Mouse (Mus musculus) forebrain, embryonic 15.5 days (tissue): ENCODE measurements around the gene Prrc2c. TPM values are rescaled to one million over a fixed set of nuclear protein-coding genes. Genes with fewer than 3 reads are reported as not detected.

ENCODE experiments used
- ATAC-seq: fragments of 200-750 bp; cut with Nextera tagmentation; replicated peaks from 2 replicates; pipeline ENCODE4 v1.8.0; 2017; ENCODE audit warnings: mild to moderate bottlenecking, moderate TSS enrichment, moderate library complexity
- H3K27ac ChIP-seq: fragments of 300-500 bp; sonication (generic); replicated peaks from 2 replicates; pipeline ENCODE4 v1.5.1; 2015; ENCODE audit warnings: mild to moderate bottlenecking, inconsistent platforms
- H3K27me3 ChIP-seq: fragments of 300-500 bp; sonication (generic); 2 replicates; pipeline ENCODE4 v1.6.1; 2015; ENCODE audit warnings: inconsistent platforms
- H3K36me3 ChIP-seq: fragments of 300-500 bp; sonication (generic); 2 replicates; pipeline ENCODE4 v1.6.1; 2015; ENCODE audit warnings: mild to moderate bottlenecking, inconsistent platforms
- H3K4me1 ChIP-seq: fragments of 300-500 bp; sonication (generic); 2 replicates; pipeline ENCODE4 v1.6.1; 2015; ENCODE audit warnings: inconsistent platforms
- H3K4me2 ChIP-seq: fragments of 300-500 bp; sonication (generic); replicated peaks from 2 replicates; pipeline ENCODE4 v1.6.1; 2015; ENCODE audit warnings: mild to moderate bottlenecking, inconsistent platforms
- H3K4me3 ChIP-seq: fragments of 300-500 bp; sonication (generic); 2 replicates; pipeline ENCODE4 v1.5.1; 2015; ENCODE audit warnings: mild to moderate bottlenecking, inconsistent platforms
- H3K9ac ChIP-seq: fragments of 300-500 bp; sonication (generic); replicated peaks from 2 replicates; pipeline ENCODE4 v1.6.1; 2015; ENCODE audit warnings: mild to moderate bottlenecking, inconsistent platforms
- H3K9me3 ChIP-seq: fragments of 300-500 bp; sonication (generic); 2 replicates; pipeline ENCODE4 v1.6.1; 2016; ENCODE audit warnings: inconsistent platforms
- WGBS: fragments of 180-500 bp; shearing (Covaris S2); methylation state at CpG from one replicate; pipeline ENCODE4 v1.1.7; 2015; ENCODE audit warnings: mixed read lengths; 5-methylcytosine and 5-hydroxymethylcytosine counted together
- polyA plus RNA-seq: library from polyadenylated mRNA; unstranded; fragments of >200 nt; fragmentation: Nextera tagmentation; extraction: Ambion mirVana; gene quantifications from 2 replicates; pipeline ENCODE4 v1.2.1, GENCODE M21; 2015

Gene Prrc2c
- polyA plus RNA-seq, 1 experiment from 2014 or later = 135 TPM

DNA sequence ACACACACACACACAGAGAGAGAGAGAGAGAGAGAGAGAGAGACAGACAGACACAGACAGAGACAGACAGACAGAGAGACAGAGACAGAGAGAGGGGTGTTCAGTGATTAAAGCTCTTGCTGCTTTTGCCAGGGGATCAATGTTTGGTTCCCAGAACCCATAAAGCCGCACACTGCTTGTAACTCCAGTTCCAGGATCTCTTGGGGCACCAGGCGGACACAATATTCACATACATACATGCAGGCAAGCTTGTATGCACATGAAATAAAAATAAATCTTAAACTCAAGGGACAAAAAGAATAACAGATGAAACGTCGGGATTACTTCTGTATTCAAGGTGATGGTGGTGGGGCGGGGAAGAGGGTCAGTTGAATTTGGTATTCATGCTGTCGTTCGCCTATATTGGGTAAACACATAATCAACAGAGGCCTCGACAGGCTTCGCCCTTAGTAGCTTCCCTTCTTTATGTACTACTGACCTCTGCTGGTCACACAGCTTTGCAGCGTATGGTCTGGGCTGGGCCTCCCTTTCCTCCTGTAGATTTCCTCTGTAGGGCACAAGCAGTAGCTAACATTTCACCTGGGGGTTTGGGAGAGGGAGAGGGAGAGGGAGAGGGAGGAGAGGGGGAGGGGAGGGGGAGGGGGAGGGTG is 75.4 kb downstream of the Prrc2c start:
- Histone ChIP-seq H3K9me3 (no peaks in the 10 kb centered on the region), H3K27me3 (no peaks in the 10 kb centered on the region), H3K36me3 (peaks cover 5% of the 10 kb centered on the region; the same call in 1 of the 2 replicates), H3K4me3 (no peak overlapping the region), H3K9ac (no peak overlapping the region), H3K4me1 (peaks cover 5% of the 10 kb centered on the region; the same call in 1 of the 2 replicates), H3K27ac (no peak overlapping the region), H3K4me2 (0 out of 2 replicates have a peak overlapping the region, but pooled peaks have one; percentile 22)
- 18% methylated on average over 10 of the region's 10 CpGs for WGBS
- peak; percentile 99 for ATAC-seq

DNA sequence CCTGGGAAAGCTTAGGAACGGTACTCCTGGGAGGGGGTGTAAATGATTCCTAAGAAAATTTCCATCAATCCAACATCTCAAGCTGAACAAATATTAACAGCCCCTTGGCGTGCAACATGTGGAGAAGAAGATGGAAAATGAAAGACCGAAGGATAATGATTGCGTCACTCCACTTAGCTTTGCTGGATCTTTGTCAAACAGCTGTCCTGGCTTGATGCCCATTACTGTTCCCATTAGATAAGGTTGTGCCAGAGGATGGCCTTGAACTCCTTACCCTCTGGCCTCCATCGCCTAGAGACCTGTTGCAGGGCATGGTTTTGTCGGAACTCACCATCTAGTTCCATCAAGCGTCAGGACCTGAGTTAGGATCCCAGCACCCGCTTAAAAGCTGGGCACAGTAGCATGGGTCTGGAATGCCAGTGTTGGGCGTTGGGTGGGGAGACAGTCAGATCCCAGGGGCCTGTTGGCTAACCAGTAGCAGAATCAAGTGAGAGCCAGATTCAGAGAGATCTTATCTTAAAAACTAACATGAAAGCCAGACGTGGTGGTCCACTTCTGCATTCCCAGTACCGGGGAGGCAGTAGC is 80.0 kb downstream of the Prrc2c start:
- Histone ChIP-seq H3K27ac (no peak overlapping the region), H3K9me3 (no peaks in the 10 kb centered on the region), H3K9ac (no peak overlapping the region), H3K4me1 (peaks cover under 1% of the 10 kb centered on the region; the same call in 1 of the 2 replicates), H3K4me2 (no peak overlapping the region), H3K36me3 (no peaks in the 10 kb centered on the region), H3K27me3 (no peaks in the 10 kb centered on the region), H3K4me3 (no peak overlapping the region)
- no peak for ATAC-seq
- 84% methylated on average over 11 of the region's 11 CpGs for WGBS

DNA sequence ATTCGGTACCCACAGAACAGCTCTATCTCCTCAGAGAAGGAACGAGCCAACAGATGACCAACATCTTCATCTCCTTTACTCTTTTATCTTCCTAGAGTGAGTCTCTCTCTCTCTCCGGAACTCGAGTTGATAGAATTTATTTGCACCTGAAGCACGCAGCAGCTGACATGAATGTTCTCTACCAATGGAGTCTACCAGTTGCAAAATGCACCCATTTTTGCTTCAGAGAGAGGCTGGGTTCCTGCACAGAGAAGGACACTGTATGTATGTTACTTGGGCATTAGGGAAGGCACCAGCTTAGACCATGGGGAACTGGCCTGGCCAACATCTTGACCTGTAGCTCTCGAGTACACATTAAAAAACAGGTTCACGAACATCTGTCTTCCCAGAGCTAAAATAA is 82.2 kb downstream of the Prrc2c start, which contains the start of gene Myocos:
Gene Myocos, minus strand, starts transcription at position 101 of the 400 bp plus-strand sequence.
- no peak within 1 kb of the TSS for H3K9ac ChIP-seq
- no peak within 1 kb of the TSS for H3K4me3 ChIP-seq
- no peaks in the 10 kb centered on the region for H3K36me3 ChIP-seq
- H3K27me3 ChIP-seq = no peaks in the 10 kb centered on the region
- no peak within 1 kb of the TSS for H3K27ac ChIP-seq
- WGBS = 92% methylated on average over 7 of the region's 7 CpGs
- no peak within 1 kb of the TSS for H3K4me2 ChIP-seq
- ATAC-seq = no peak
- H3K9me3 ChIP-seq = no peaks in the 10 kb centered on the region
- no peaks in the 10 kb centered on the region for H3K4me1 ChIP-seq

DNA sequence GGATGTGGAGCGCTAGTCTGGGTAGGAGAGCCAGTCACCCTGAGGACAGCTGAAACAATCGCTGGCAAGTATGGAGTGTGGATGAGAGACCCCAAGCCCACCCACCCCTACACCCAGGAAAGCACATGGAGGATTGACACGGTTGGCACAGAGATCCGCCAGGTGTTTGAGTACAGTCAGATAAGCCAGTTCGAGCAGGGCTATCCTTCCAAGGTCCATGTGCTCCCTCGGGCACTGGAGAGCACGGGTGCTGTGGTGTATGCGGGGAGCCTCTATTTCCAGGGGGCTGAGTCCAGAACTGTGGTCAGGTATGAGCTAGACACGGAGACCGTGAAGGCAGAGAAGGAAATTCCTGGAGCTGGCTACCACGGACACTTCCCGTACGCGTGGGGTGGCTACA is 91.9 kb downstream of the Prrc2c start:
- H3K4me1 ChIP-seq = no peaks in the 10 kb centered on the region
- no peaks in the 10 kb centered on the region for H3K27me3 ChIP-seq
- no peak overlapping the region for H3K4me2 ChIP-seq
- no peaks in the 10 kb centered on the region for H3K9me3 ChIP-seq
- ATAC-seq = no peak
- H3K27ac ChIP-seq = no peak overlapping the region
- no peak overlapping the region for H3K4me3 ChIP-seq
- H3K36me3 ChIP-seq = no peaks in the 10 kb centered on the region
- no peak overlapping the region for H3K9ac ChIP-seq
- 94% methylated on average over 14 of the region's 14 CpGs for WGBS

DNA sequence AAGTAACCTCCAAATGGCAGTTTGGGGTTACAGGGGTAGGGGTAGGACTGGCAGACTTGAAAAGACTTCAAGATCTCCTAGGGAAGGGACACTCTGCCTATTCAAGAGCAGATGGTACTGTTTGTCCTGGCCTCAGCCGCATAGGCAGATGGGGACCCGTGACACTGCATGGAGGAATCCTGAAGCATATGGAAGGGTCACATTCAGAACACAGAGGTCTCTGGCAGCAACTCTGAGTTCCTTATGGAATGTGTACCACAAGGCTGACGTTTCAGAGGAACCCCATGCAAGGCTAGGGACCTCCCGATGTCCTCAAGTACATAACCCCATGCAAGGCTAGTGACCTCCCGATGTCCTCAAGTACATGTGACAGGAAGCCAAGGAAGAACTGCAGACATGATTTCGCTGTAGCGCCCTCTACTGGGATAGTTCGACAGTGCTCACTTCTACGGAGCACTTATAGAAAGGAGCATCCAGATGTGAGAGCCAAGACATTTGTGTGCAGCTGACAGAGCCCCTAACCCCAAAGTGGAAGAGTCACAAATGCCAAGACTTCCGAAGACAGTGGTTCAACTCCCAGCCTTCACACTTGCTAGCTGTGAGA is 94.2 kb downstream of the Prrc2c start:
- Histone ChIP-seq H3K9ac (no peak overlapping the region), H3K4me1 (no peaks in the 10 kb centered on the region), H3K36me3 (no peaks in the 10 kb centered on the region), H3K4me3 (no peak overlapping the region), H3K4me2 (no peak overlapping the region), H3K27ac (no peak overlapping the region), H3K27me3 (no peaks in the 10 kb centered on the region), H3K9me3 (no peaks in the 10 kb centered on the region)
- ATAC-seq = no peak
- WGBS = 81% methylated on average over 10 of the region's 10 CpGs

DNA sequence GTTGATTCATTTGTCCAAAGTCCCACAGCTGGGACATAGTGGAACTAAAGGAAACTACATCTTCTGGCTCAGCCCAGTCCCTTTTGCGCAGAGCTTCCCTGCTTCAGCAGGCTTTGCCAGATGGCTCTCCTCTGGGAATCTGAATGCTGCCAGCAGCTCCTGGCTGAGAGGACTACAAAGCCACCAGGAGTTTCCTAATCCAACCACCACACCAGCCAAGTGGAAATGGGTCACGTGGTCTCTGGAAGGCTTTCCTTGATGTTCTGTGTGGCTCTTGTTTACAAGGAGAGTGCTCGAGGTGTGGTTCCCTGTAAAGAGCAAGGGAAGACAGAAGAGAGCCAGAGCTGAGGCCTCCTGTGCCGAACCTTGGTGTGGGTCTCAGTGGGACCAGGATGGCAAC is 96.6 kb downstream of the Prrc2c start:
- 26% methylated on average over 4 of the region's 4 CpGs for WGBS
- H3K4me3 ChIP-seq = no peak overlapping the region

DNA sequence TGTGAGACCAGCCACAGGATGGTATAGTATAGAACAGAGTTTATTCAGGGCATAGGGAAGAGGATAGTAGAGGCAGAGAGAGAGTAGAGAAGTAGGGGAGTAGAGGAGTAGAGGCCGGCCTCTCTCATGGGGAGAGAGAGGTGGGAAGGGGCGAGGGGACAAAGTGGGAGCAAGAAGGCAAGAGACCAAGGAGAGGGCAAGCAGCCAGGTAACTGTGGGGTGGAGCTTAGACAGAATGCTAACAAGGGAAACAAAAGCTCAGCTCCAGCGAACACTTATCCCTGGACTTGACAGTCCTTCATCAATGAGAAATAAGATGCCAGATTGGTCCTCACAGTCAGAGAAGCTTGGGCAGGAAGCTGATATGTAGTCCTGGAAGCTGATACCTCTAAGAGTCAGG is 97.8 kb downstream of the Prrc2c start:
- H3K27me3 ChIP-seq = no peaks in the 10 kb centered on the region
- no peaks in the 10 kb centered on the region for H3K36me3 ChIP-seq
- 59% methylated on average over 3 of the region's 3 CpGs for whole genome bisulfite sequencing
- no peak for ATAC-seq
- no peak overlapping the region for H3K4me2 ChIP-seq
- H3K9ac ChIP-seq = no peak overlapping the region
- no peaks in the 10 kb centered on the region for H3K9me3 ChIP-seq
- no peaks in the 10 kb centered on the region for H3K4me1 ChIP-seq
- H3K4me3 ChIP-seq = no peak overlapping the region
- H3K27ac ChIP-seq = no peak overlapping the region

More for the DNA sequence above, 96.6 kb downstream of the Prrc2c start:
- no peak overlapping the region for H3K9ac ChIP-seq
- no peak overlapping the region for H3K27ac ChIP-seq
- H3K36me3 ChIP-seq = no peaks in the 10 kb centered on the region
- H3K4me1 ChIP-seq = no peaks in the 10 kb centered on the region
- no peak overlapping the region for H3K4me2 ChIP-seq
- ATAC-seq = peak; percentile 73
- H3K9me3 ChIP-seq = no peaks in the 10 kb centered on the region
- no peaks in the 10 kb centered on the region for H3K27me3 ChIP-seq

DNA sequence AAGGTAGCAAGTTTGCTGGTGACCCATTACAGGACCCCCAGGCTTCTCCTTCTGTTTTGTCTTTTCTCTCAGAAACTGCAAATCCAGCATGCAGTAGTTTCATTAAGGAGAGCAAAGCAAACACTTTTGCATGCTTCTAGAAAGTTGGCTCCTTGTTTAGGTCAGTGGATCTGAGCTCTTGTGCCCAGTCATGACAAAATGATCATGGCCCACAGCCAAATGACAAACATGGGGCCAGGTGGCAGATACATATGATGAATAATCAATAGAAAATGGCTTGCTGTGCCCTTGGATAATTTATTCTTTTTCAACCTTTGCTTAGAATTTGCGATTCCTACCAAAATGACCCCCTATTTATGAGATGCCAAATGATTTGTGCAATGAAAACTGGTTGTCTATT is 100.5 kb downstream of the Prrc2c start:
- Histone ChIP-seq H3K9ac (no peak overlapping the region), H3K9me3 (no peaks in the 10 kb centered on the region), H3K27ac (no peak overlapping the region), H3K27me3 (no peaks in the 10 kb centered on the region), H3K4me1 (peaks cover 5% of the 10 kb centered on the region; the same call in 1 of the 2 replicates), H3K36me3 (no peaks in the 10 kb centered on the region), H3K4me3 (no peak overlapping the region), H3K4me2 (no peak overlapping the region)
- ATAC-seq = no peak
- WGBS = 92% methylated on average over 1 of the region's 1 CpGs

DNA sequence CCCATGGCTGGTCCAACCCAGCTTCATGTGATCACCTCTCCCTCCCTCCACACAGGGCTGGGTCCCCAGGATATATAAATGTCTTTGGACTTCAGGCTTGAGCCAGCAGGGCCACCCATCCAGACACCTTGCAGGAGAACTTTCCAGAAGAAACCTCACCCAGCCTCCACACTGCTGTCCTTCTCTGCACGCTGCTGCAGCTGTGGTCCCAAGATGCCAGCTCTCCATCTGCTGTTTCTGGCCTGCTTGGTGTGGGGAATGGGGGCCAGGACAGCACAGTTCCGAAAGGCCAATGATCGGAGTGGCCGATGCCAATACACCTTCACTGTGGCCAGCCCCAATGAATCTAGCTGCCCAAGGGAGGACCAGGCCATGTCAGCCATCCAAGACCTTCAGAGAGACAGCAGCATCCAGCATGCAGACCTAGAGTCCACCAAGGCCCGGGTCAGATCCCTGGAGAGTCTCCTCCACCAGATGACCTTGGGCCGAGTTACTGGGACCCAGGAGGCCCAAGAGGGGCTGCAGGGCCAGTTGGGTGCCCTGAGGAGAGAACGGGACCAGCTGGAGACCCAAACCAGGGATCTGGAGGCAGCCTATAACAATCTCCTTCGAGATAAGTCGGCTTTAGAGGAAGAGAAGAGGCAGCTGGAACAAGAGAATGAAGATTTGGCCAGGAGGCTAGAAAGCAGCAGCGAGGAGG is 101.2 kb downstream of the Prrc2c start, which contains the start of gene Myoc:
Gene Myoc, plus strand, starts transcription at position 105 of the 700 bp plus-strand sequence.
- H3K27me3 ChIP-seq = no peaks in the 10 kb centered on the region
- 88% methylated on average over 10 of the region's 10 CpGs for WGBS
- no peak within 1 kb of the TSS for H3K9ac ChIP-seq
- H3K27ac ChIP-seq = no peak within 1 kb of the TSS
- H3K9me3 ChIP-seq = no peaks in the 10 kb centered on the region
- ATAC-seq = no peak
- no peak within 1 kb of the TSS for H3K4me2 ChIP-seq
- peaks cover 5% of the 10 kb centered on the region; the same call in 1 of the 2 replicates for H3K4me1 ChIP-seq
- no peak within 1 kb of the TSS for H3K4me3 ChIP-seq
- H3K36me3 ChIP-seq = no peaks in the 10 kb centered on the region

DNA sequence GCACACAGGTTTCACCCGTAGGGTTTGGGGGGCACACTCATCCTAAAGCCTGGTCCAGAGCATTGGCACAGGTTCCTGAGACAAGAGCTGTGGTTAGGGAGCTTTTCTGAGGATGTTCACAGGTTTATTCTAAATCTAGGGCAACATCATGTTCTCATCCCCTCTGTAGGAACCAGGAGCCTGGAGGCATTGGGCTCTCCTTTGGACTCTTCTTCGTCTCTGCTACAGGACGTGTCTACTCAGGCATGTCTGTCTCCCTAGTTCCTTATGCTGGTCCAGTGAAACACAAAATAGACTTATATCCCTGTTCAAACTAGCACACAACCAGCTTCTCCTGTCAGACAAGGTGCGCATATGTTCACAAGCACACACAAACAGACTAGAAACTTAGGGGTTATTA is 101.8 kb downstream of the Prrc2c start:
- H3K4me1 ChIP-seq = peaks cover 5% of the 10 kb centered on the region; the same call in 1 of the 2 replicates
- H3K9me3 ChIP-seq = no peaks in the 10 kb centered on the region
- H3K4me2 ChIP-seq = no peak overlapping the region
- no peaks in the 10 kb centered on the region for H3K27me3 ChIP-seq
- no peak for ATAC-seq
- H3K9ac ChIP-seq = no peak overlapping the region
- 90% methylated on average over 4 of the region's 4 CpGs for WGBS
- no peak overlapping the region for H3K27ac ChIP-seq
- no peak overlapping the region for H3K4me3 ChIP-seq
- H3K36me3 ChIP-seq = no peaks in the 10 kb centered on the region

DNA sequence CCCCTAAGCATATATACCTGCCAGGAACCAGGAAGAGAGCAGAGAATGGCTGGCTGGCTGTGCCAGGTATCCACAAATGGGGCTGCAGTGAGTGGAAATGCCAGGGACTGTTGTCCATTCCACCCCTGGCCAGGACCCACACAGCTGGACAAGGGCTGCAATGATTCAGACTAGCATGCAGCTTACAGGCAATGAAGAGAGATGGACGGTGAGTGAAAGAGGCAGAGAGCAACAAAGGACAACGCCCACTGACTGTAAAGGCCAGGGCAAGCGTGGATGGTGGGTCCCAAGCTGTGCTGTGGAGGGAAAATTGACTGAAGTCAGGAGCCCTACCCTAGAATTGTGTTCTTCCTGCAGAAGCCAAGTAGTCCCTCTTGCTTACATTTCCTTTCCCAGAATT is 103.8 kb downstream of the Prrc2c start:
- no peaks in the 10 kb centered on the region for H3K27me3 ChIP-seq
- no peak for ATAC-seq
- no peak overlapping the region for H3K27ac ChIP-seq
- no peak overlapping the region for H3K9ac ChIP-seq
- no peak overlapping the region for H3K4me3 ChIP-seq
- H3K9me3 ChIP-seq = no peaks in the 10 kb centered on the region
- peaks cover 5% of the 10 kb centered on the region; the same call in 1 of the 2 replicates for H3K4me1 ChIP-seq
- no peaks in the 10 kb centered on the region for H3K36me3 ChIP-seq
- WGBS = 66% methylated on average over 3 of the region's 3 CpGs
- no peak overlapping the region for H3K4me2 ChIP-seq
